Mouse (Mus musculus): ENCODE data around the gene Mast4.
A peak's percentile ranks its signal among the peaks of the same experiment; 100 is the strongest.
"Not testable (repeated sequence)": the region's sequence is repeated elsewhere in the genome, so short reads cannot be mapped to it uniquely, and the experiment has no call there.

Mast4 gene

GRCm38 (mm10) chr13:102745626-102746342 is 588.5 kb downstream of the Mast4 start:
- DNase-seq (ENCODE audit: low spot score), result no peak

GRCm38 (mm10) chr13:102745270-102745600 is 589.1 kb downstream of the Mast4 start:
- no peak for DNase-seq (ENCODE audit: low spot score)

GRCm38 (mm10) chr13:102744481-102745269 is 589.6 kb downstream of the Mast4 start:
- no peak for DNase-seq (ENCODE audit: low spot score)

GRCm38 (mm10) chr13:102739720-102740535 is 594.4 kb downstream of the Mast4 start:
- DNase-seq (ENCODE audit: low spot score), result no peak

- no peak for DNase-seq (ENCODE audit: low spot score)
These were observed 596.5 kb downstream of the Mast4 start for GRCm38 (mm10) chr13:102737811-102738210.

GRCm38 (mm10) chr13:102733063-102733462 is 601.2 kb downstream of the Mast4 start:
- no peak for DNase-seq (ENCODE audit: low spot score)

GRCm38 (mm10) chr13:102728951-102729350 is 605.3 kb downstream of the Mast4 start:
- DNase-seq (ENCODE audit: low spot score), result not testable (repeated sequence)

GRCm38 (mm10) chr13:102728035-102728434 is 606.3 kb downstream of the Mast4 start:
- DNase-seq (ENCODE audit: low spot score), result no peak

- DNase-seq (ENCODE audit: low spot score), result no peak
These were observed 607.4 kb downstream of the Mast4 start for GRCm38 (mm10) chr13:102726876-102727275.

- no peak for DNase-seq (ENCODE audit: low spot score)
These were observed 608.4 kb downstream of the Mast4 start for GRCm38 (mm10) chr13:102725906-102726305.

GRCm38 (mm10) chr13:102725416-102725815 is 608.9 kb downstream of the Mast4 start:
- DNase-seq (ENCODE audit: low spot score), result no peak

GRCm38 (mm10) chr13:102716973-102717372 is 617.3 kb downstream of the Mast4 start:
- no peak for DNase-seq (ENCODE audit: low spot score)

- no peak for DNase-seq (ENCODE audit: low spot score)
These were observed 633.6 kb downstream of the Mast4 start for GRCm38 (mm10) chr13:102700744-102701143.

GRCm38 (mm10) chr13:102700176-102700575 is 634.1 kb downstream of the Mast4 start:
- DNase-seq (ENCODE audit: low spot score), result no peak

- peak; percentile 29 for DNase-seq (ENCODE audit: low spot score)
These were observed 635.5 kb downstream of the Mast4 start for GRCm38 (mm10) chr13:102698751-102699323.

- no peak for DNase-seq (ENCODE audit: low spot score)
These were observed 636.0 kb downstream of the Mast4 start for GRCm38 (mm10) chr13:102698335-102698734.

GRCm38 (mm10) chr13:102695121-102695905 is 639.0 kb downstream of the Mast4 start:
- DNase-seq (ENCODE audit: low spot score), result no peak

GRCm38 (mm10) chr13:102694154-102694553 is 640.1 kb downstream of the Mast4 start:
- no peak for DNase-seq (ENCODE audit: low spot score)

GRCm38 (mm10) chr13:102693341-102693801 is 640.9 kb downstream of the Mast4 start, which contains the start of gene Cd180:
Cd180 (plus strand) TSS chr13:102693558.
- DNase-seq (ENCODE audit: low spot score), result no peak

- DNase-seq (ENCODE audit: low spot score), result no peak
These were observed 642.7 kb downstream of the Mast4 start for GRCm38 (mm10) chr13:102691408-102692150.
